Mouse (Mus musculus) stomach, embryonic 16.5 days (tissue): Measurements from ENCODE around the gene Rrm2. TPM values are rescaled to one million over a fixed set of nuclear protein-coding genes. Genes with fewer than 3 reads are reported as not detected.

Experiments used
- ATAC-seq: fragments of 200-750 bp; cut with Nextera tagmentation; 2 replicates; pipeline ENCODE4 v1.8.0; 2017; ENCODE audit warnings: moderate number of reproducible peaks, moderate TSS enrichment; ENCODE audit not compliant: insufficient read depth, low FRiP score
- H3K27ac ChIP-seq: fragments of 300-500 bp; sonication (generic); 2 replicates; pipeline ENCODE4 v1.5.1; 2014; ENCODE audit warnings: low read length
- H3K27me3 ChIP-seq: fragments of 300-500 bp; sonication (generic); 2 replicates; pipeline ENCODE4 v1.6.1; 2014; ENCODE audit warnings: low read length, control low read depth, mixed read lengths; ENCODE audit not compliant: control insufficient read depth, insufficient read depth
- H3K36me3 ChIP-seq: fragments of 300-500 bp; sonication (generic); 2 replicates; pipeline ENCODE4 v1.6.1; 2014; ENCODE audit warnings: low read length; ENCODE audit not compliant: control insufficient read depth, insufficient read depth
- H3K4me1 ChIP-seq: fragments of 300-500 bp; sonication (generic); 2 replicates; pipeline ENCODE4 v1.6.1; 2014; ENCODE audit warnings: low read length, control low read depth, mixed read lengths; ENCODE audit not compliant: control insufficient read depth, insufficient read depth
- H3K4me2 ChIP-seq: fragments of 300-500 bp; sonication (generic); 2 replicates; pipeline ENCODE4 v1.6.1; 2014; ENCODE audit warnings: low read depth, low read length, mixed read lengths
- H3K4me3 ChIP-seq: fragments of 300-500 bp; sonication (generic); replicated peaks from 2 replicates; pipeline ENCODE4 v1.5.1; 2014; ENCODE audit warnings: mild to moderate bottlenecking, low read length
- H3K9ac ChIP-seq: fragments of 300-500 bp; sonication (generic); 2 replicates; pipeline ENCODE4 v1.6.1; 2014; ENCODE audit warnings: low read length
- H3K9me3 ChIP-seq: fragments of 300-500 bp; sonication (generic); replicated peaks from 2 replicates; pipeline ENCODE4 v1.6.1; 2016; ENCODE audit warnings: low read length, control low read depth; ENCODE audit not compliant: control insufficient read depth
- WGBS: fragments of 180-500 bp; shearing (Covaris S2); extraction: QIAGEN DNeasy Blood & Tissue Kit; methylation state at CpG from one replicate; pipeline ENCODE4 v1.1.7; 2014; 5-methylcytosine and 5-hydroxymethylcytosine counted together
- polyA plus RNA-seq: library from polyadenylated mRNA; unstranded; fragments of >200 nt; fragmentation: Nextera tagmentation; extraction: Ambion mirVana; gene quantifications from 2 replicates; pipeline ENCODE4 v1.2.1, GENCODE M21; 2015

The Rrm2 gene
- polyA plus RNA-seq: 139 and 145 TPM in 2 replicates

DNA sequence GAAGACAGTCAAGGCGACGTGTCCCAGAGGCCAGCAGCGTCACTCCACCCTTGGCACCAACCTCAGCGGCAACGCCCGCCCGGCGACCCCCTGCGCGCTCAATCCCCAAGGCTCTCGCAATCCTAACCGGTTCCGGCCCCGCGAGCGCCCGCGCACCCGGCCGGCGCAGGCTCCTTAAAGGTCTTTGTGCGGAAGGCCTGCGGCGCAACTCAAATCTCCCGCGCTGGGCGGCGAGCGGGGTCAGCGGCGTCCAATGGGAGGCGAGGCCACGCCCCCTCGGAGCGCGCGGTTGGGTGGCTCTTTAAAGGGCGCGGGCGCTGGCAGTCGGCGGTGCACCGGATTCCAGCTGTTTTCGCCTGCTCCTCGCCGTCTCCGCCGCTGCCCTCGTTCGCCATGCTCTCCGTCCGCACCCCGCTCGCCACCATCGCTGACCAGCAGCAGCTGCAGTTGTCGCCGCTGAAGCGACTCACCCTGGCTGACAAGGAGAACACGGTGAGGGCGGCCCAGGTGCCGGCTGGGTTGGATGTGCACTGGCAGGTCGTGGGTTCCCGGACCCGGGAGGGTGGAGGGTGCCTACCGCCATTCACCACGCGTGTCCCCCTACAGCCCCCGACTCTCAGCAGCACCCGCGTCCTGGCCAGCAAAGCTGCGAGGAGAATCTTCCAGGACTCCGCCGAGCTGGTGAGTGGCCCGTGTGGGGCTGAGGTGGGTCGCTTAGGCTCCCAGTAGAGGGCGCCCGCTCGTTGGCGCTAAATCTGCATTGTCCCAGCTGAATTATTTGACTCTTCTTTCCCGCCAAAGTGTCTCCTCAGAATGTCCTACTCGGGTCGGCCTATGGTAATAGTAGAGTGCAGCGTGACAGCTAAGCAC, at the start of gene Rrm2:
Rrm2 (plus strand) TSS at position 288 of the 870 bp plus-strand sequence.
- peak; percentile 88 for ATAC-seq
- WGBS: under 1% methylated on average over 83 of the region's 83 CpGs
- H3K27ac ChIP-seq: peak within 1 kb of the TSS; percentile 70

GRCm38 (mm10) chr12:24658998-24659397, 49.0 kb upstream of the Rrm2 start:
- Histone ChIP-seq H3K4me2 (no peak overlapping the region), H3K4me3 (no peak overlapping the region), H3K9ac (no peak overlapping the region), H3K36me3 (no peaks in the 10 kb centered on the region), H3K27ac (no peak overlapping the region), H3K4me1 (peaks cover 5% of the 10 kb centered on the region; the same call in 1 of the 2 replicates), H3K9me3 (no peaks in the 10 kb centered on the region), H3K27me3 (no peaks in the 10 kb centered on the region)
- ATAC-seq: no peak
- WGBS: 84% methylated on average over 4 of the region's 4 CpGs

More for the DNA sequence above, at the start of gene Rrm2:
- Histone ChIP-seq H3K9me3 (no peaks in the 10 kb centered on the region), H3K36me3 (0 out of 2 replicates have a peak, but pooled peaks cover 9% of the 10 kb centered on the region), H3K4me2 (peak within 1 kb of the TSS; percentile 64), H3K4me3 (peak within 1 kb of the TSS; percentile 97), H3K9ac (peak within 1 kb of the TSS; percentile 88), H3K4me1 (peaks cover 38% of the 10 kb centered on the region), H3K27me3 (no peaks in the 10 kb centered on the region)

- Histone ChIP-seq H3K36me3 (no peaks in the 10 kb centered on the region), H3K27ac (no peak overlapping the region), H3K9ac (no peak overlapping the region), H3K4me1 (peaks cover 5% of the 10 kb centered on the region; the same call in 1 of the 2 replicates), H3K4me2 (no peak overlapping the region), H3K9me3 (no peaks in the 10 kb centered on the region), H3K4me3 (no peak overlapping the region), H3K27me3 (no peaks in the 10 kb centered on the region)
- no peak for ATAC-seq
- 91% methylated on average over 9 of the region's 9 CpGs for WGBS
Measured at GRCm38 (mm10) chr12:24659923-24660322, 48.1 kb upstream of the Rrm2 start.

GRCm38 (mm10) chr12:24661100-24661499, 46.9 kb upstream of the Rrm2 start:
- Histone ChIP-seq H3K36me3 (no peaks in the 10 kb centered on the region), H3K4me2 (no peak overlapping the region), H3K9me3 (no peaks in the 10 kb centered on the region), H3K27ac (no peak overlapping the region), H3K4me1 (peaks cover 5% of the 10 kb centered on the region; the same call in 1 of the 2 replicates), H3K4me3 (no peak overlapping the region), H3K9ac (no peak overlapping the region), H3K27me3 (no peaks in the 10 kb centered on the region)
- WGBS: 77% methylated on average over 4 of the region's 4 CpGs
- no peak for ATAC-seq

GRCm38 (mm10) chr12:24662131-24662530, 45.9 kb upstream of the Rrm2 start:
- Histone ChIP-seq H3K4me1 (no peaks in the 10 kb centered on the region), H3K27ac (no peak overlapping the region), H3K36me3 (no peaks in the 10 kb centered on the region), H3K4me2 (no peak overlapping the region), H3K9me3 (no peaks in the 10 kb centered on the region), H3K27me3 (no peaks in the 10 kb centered on the region), H3K4me3 (no peak overlapping the region), H3K9ac (no peak overlapping the region)
- WGBS: 83% methylated on average over 5 of the region's 5 CpGs
- ATAC-seq: no peak

DNA sequence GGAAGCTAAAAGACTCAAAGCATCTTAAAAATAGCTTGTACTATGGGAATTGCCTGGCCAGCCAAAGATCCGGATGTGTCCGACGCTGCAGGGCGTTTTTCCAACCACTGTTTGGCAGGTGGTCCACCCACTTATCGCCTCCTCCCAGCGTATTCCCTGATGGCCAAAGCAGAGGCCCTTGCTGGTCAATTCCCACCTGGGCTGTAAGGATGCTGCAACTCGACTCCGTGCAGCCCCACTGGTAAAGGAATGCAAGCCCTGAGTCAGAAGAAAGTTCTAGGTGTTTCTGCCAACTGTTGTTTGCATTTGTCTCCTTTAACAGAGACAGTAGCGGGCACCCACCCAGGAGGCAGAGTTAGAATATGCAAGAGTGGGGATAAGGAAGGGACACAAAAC, 27.9 kb upstream of the Rrm2 start:
- peaks cover 8% of the 10 kb centered on the region for H3K27me3 ChIP-seq
- peaks cover 22% of the 10 kb centered on the region for H3K4me1 ChIP-seq
- ATAC-seq: no peak
- WGBS: 29% methylated on average over 9 of the region's 9 CpGs
- H3K9me3 ChIP-seq: no peaks in the 10 kb centered on the region
- peak overlapping the region; percentile 78 for H3K9ac ChIP-seq
- peak overlapping the region; percentile 50 for H3K4me3 ChIP-seq
- no peak overlapping the region for H3K27ac ChIP-seq
- H3K4me2 ChIP-seq: peak overlapping the region; percentile 84
- H3K36me3 ChIP-seq: no peaks in the 10 kb centered on the region

DNA sequence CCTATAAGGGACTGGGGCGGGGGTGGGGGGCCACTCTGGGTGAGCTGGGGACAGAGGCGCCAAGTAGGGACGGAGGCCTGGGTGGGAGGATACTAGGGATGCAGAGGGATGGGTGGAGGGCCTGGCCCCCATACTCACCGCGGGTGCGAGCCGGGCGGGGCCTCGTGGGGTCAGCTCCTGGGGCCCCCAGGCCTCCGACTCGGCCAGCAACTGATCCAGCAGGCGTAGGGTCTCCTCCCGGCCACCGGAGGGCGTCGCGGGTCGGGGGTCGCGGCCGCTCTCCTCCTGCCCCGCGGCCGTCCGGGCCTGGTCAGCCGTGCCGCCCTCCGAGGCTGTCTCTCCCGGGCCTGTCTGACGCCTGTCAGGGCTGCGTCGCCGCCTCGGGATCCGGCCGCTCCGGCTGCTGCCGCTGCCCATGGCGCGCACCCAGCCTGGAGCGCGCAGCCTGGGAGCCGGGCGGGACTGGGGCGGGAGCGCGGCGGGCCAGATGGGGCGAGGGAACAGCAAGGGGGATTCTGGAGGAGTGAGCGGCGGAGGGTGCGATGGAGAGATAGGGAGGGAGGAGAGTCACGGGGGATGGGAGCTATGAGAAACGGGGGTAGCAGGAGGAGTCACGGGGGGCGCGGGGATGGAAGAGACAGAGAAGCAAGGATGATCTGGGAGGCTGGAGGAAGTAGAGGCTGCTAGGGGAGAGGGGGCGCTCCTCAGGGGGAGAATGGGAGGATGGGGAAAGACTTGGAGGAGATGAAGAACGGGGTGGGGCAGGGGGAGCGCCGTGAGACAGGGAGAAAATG, 27.4 kb upstream of the Rrm2 start:
- H3K4me1 ChIP-seq: peaks cover 22% of the 10 kb centered on the region
- H3K4me3 ChIP-seq: peak overlapping the region; percentile 50
- peak overlapping the region; percentile 78 for H3K9ac ChIP-seq
- no peak overlapping the region for H3K27ac ChIP-seq
- H3K4me2 ChIP-seq: peak overlapping the region; percentile 84
- no peaks in the 10 kb centered on the region for H3K36me3 ChIP-seq
- peaks cover 8% of the 10 kb centered on the region for H3K27me3 ChIP-seq
- peak; percentile 52; the same call in 1 of the 2 replicates for ATAC-seq
- no peaks in the 10 kb centered on the region for H3K9me3 ChIP-seq
- 1% methylated on average over 60 of the region's 61 CpGs for WGBS

GRCm38 (mm10) chr12:24681286-24682023, 26.6 kb upstream of the Rrm2 start, which contains the start of gene Cys1:
Cys1 (minus strand) TSS chr12:24681813.
- H3K27me3 ChIP-seq: peaks cover 8% of the 10 kb centered on the region
- peak within 1 kb of the TSS; percentile 84 for H3K4me2 ChIP-seq
- whole genome bisulfite sequencing: 8% methylated on average over 20 of the region's 20 CpGs
- H3K4me1 ChIP-seq: peaks cover 27% of the 10 kb centered on the region
- H3K9ac ChIP-seq: peak within 1 kb of the TSS; percentile 78
- H3K4me3 ChIP-seq: peak within 1 kb of the TSS; percentile 50
- H3K36me3 ChIP-seq: no peaks in the 10 kb centered on the region
- no peaks in the 10 kb centered on the region for H3K9me3 ChIP-seq
- peak; percentile 10; the same call in 1 of the 2 replicates for ATAC-seq
- peak within 1 kb of the TSS; percentile 11; the same call in 1 of the 2 replicates for H3K27ac ChIP-seq
